Comparison of ENCODE assay signal across 14 mouse cellular contexts in genomic region chr11:88435543-88435942, GRCm38 (mm10).
A peak's percentile ranks its signal among the peaks of the same experiment; 100 is the strongest.
DNase-seq lines count a peak whose midpoint lies in the region; ATAC-seq lines count a peak whose summit lies in the region.
"Had no signal": no experiment of that assay in that cellular context is flagged by ENCODE, and none has a peak within 500 bp of the region (broad histone marks: within the 10 kb centered on the region; RNA-seq: fewer than 3 reads in every experiment).

No protein-coding gene starts in this region.

- peaks cover 52% of the 10 kb centered on the region for H3K4me1 ChIP-seq in hindbrain, embryonic 10.5 days (replicated peaks)
- peaks cover 8% of the 10 kb centered on the region; the same call in 1 of the 2 replicates for H3K4me1 ChIP-seq in hindbrain, embryonic 11.5 days (replicated peaks; ENCODE audit: control insufficient read depth, insufficient read depth, low read length)
- H3K4me1 ChIP-seq: liver, embryonic 15.5 days had no signal

- H3K4me3 ChIP-seq in hindbrain, embryonic 10.5 days = no peak overlapping the region
- H3K4me3 ChIP-seq in hindbrain, embryonic 11.5 days (ENCODE audit: low read depth, low read length) = no peak overlapping the region
- H3K4me3 ChIP-seq: erythroblast, embryonic 14.5 days; limb, embryonic 12.5 days; liver, embryonic 15.5 days had no signal

- H3K9me3 ChIP-seq in hindbrain, embryonic 10.5 days = no peaks in the 10 kb centered on the region
- no peaks in the 10 kb centered on the region for H3K9me3 ChIP-seq in hindbrain, embryonic 11.5 days (ENCODE audit: control insufficient read depth, low read length)
- H3K9me3 ChIP-seq: limb, embryonic 12.5 days; liver, embryonic 15.5 days had no signal

- no peaks in the 10 kb centered on the region for H3K27me3 ChIP-seq in hindbrain, embryonic 10.5 days (ENCODE audit: insufficient read depth, poor library complexity, severe bottlenecking)
- H3K27me3 ChIP-seq in hindbrain, embryonic 11.5 days (ENCODE audit: control insufficient read depth, insufficient read depth, low read length) = no peaks in the 10 kb centered on the region
- H3K27me3 ChIP-seq: liver, embryonic 15.5 days; Patski had no signal

- no peak overlapping the region for H3K9ac ChIP-seq in hindbrain, embryonic 11.5 days (ENCODE audit: low read depth, low read length)
- H3K9ac ChIP-seq: limb, embryonic 12.5 days; liver, embryonic 15.5 days had no signal

- ATAC-seq in hindbrain, embryonic 11.5 days (ENCODE audit: low FRiP score) = no peak
- ATAC-seq in common myeloid progenitor, adult 5-6 weeks (replicated peaks; ENCODE audit: low read depth, poor library complexity, severe bottlenecking) = peak; percentile 76
- ATAC-seq in megakaryocyte progenitor cell, adult 5-6 weeks (replicated peaks; ENCODE audit: poor library complexity) = peak; percentile 44; the same call in 1 of the 2 replicates
- ATAC-seq in megakaryocyte, adult 5-6 weeks (ENCODE audit: poor library complexity, severe bottlenecking) = no peak
- ATAC-seq: Patski had no signal

- peak; percentile 33 to 48 for DNase-seq in cerebellum, postnatal 14 days
- no peak for DNase-seq in cerebellum, adult 8-10 months
- no peak for DNase-seq in hindbrain, embryonic 10.5 days (ENCODE audit: low spot score)
- no peak for DNase-seq in hindbrain, embryonic 11.5 days (ENCODE audit: low spot score)
- no peak for DNase-seq in kidney, postnatal 14 days
- DNase-seq: thymus, postnatal 36 days had no signal

- WGBS in hindbrain, embryonic 10.5 days = 90% methylated on average over 6 of the region's 6 CpGs
- WGBS in hindbrain, embryonic 11.5 days = 94% methylated on average over 6 of the region's 6 CpGs

- H3K27ac ChIP-seq in hindbrain, embryonic 10.5 days = peak overlapping the region; percentile 42; the same call in 1 of the 2 replicates
- H3K27ac ChIP-seq in hindbrain, embryonic 11.5 days (ENCODE audit: low read depth, low read length) = no peak overlapping the region
- H3K27ac ChIP-seq: limb, embryonic 12.5 days; liver, embryonic 15.5 days; stomach, postnatal 0 days had no signal

- H3K4me2 ChIP-seq in hindbrain, embryonic 11.5 days (replicated peaks; ENCODE audit: low read depth, low read length) = no peak overlapping the region
- H3K4me2 ChIP-seq: limb, embryonic 12.5 days; liver, embryonic 15.5 days had no signal

- peaks cover 26% of the 10 kb centered on the region for H3K36me3 ChIP-seq in hindbrain, embryonic 10.5 days
- H3K36me3 ChIP-seq in hindbrain, embryonic 11.5 days (ENCODE audit: control insufficient read depth, insufficient read depth, low read length) = no peaks in the 10 kb centered on the region
- H3K36me3 ChIP-seq: limb, embryonic 12.5 days; liver, embryonic 15.5 days had no signal

Comparison
In these comparisons a context has a peak if more than half of its experiments do, and no peak if none do; other contexts are left out.
1. DNase-seq: peak in cerebellum, postnatal 14 days (2 of 2); none in cerebellum, adult 8-10 months (single experiment), hindbrain, embryonic 10.5 days (single experiment), hindbrain, embryonic 11.5 days (single experiment) and kidney, postnatal 14 days (single experiment).
2. ATAC-seq: peak in common myeloid progenitor, adult 5-6 weeks (single experiment) and megakaryocyte progenitor cell, adult 5-6 weeks (single experiment); none in hindbrain, embryonic 11.5 days (single experiment) and megakaryocyte, adult 5-6 weeks (single experiment).